Mouse (Mus musculus): ENCODE measurements around the gene Wdfy3. TPM values are rescaled to one million over a fixed set of nuclear protein-coding genes. Genes with fewer than 3 reads are reported as not detected.
"Not testable (repeated sequence)": the region's sequence is repeated elsewhere in the genome, so short reads cannot be mapped to it uniquely, and the experiment has no call there.

Gene Wdfy3
- polyA plus RNA-seq, 1 experiment from 2014 or later: 14.3 TPM

- no peak overlapping the region for H3K4me3 ChIP-seq (ENCODE audit: low read depth, low read length)
- no peaks in the 10 kb centered on the region for H3K27me3 ChIP-seq (ENCODE audit: control insufficient read depth, insufficient read depth, low read length)
- no peak for ATAC-seq (replicated peaks; ENCODE audit: insufficient number of reproducible peaks, low FRiP score, low TSS enrichment)
- H3K4me2 ChIP-seq: no peak overlapping the region
- WGBS (ENCODE audit: insufficient replicate concordance): 91% methylated on average over 3 of the region's 3 CpGs
- no peaks in the 10 kb centered on the region for H3K9me3 ChIP-seq (replicated peaks; ENCODE audit: control insufficient read depth, low read length)
- no peaks in the 10 kb centered on the region for H3K4me1 ChIP-seq (ENCODE audit: control insufficient read depth, insufficient read depth, low read length)
- no peak overlapping the region for H3K27ac ChIP-seq (ENCODE audit: low read depth, low read length)
- peaks cover 32% of the 10 kb centered on the region for H3K36me3 ChIP-seq (ENCODE audit: control insufficient read depth, insufficient read depth, low read length)
- H3K9ac ChIP-seq (ENCODE audit: low read depth, low read length): no peak overlapping the region
Measured at GRCm38 (mm10) chr5:101905624-101906023, 164.1 kb downstream of the Wdfy3 start.

- WGBS (ENCODE audit: insufficient replicate concordance): 62% methylated on average over 4 of the region's 4 CpGs
- H3K27ac ChIP-seq (ENCODE audit: low read depth, low read length); H3K4me2 ChIP-seq; H3K4me3 ChIP-seq (ENCODE audit: low read depth, low read length); H3K9me3 ChIP-seq (replicated peaks; ENCODE audit: control insufficient read depth, low read length); H3K4me1 ChIP-seq (ENCODE audit: control insufficient read depth, insufficient read depth, low read length); ATAC-seq (replicated peaks; ENCODE audit: insufficient number of reproducible peaks, low FRiP score, low TSS enrichment); H3K27me3 ChIP-seq (ENCODE audit: control insufficient read depth, insufficient read depth, low read length); H3K9ac ChIP-seq (ENCODE audit: low read depth, low read length): not testable (repeated sequence)
- peaks cover 34% of the 10 kb centered on the region for H3K36me3 ChIP-seq (ENCODE audit: control insufficient read depth, insufficient read depth, low read length)
Measured at GRCm38 (mm10) chr5:101904841-101905240, 164.9 kb downstream of the Wdfy3 start.

- ATAC-seq (replicated peaks; ENCODE audit: insufficient number of reproducible peaks, low FRiP score, low TSS enrichment): no peak
- Histone ChIP-seq H3K9me3 (replicated peaks; ENCODE audit: control insufficient read depth, low read length) (no peaks in the 10 kb centered on the region), H3K4me2 (no peak overlapping the region), H3K36me3 (ENCODE audit: control insufficient read depth, insufficient read depth, low read length) (peaks cover 29% of the 10 kb centered on the region), H3K4me3 (ENCODE audit: low read depth, low read length) (no peak overlapping the region), H3K27me3 (ENCODE audit: control insufficient read depth, insufficient read depth, low read length) (no peaks in the 10 kb centered on the region), H3K9ac (ENCODE audit: low read depth, low read length) (no peak overlapping the region), H3K27ac (ENCODE audit: low read depth, low read length) (no peak overlapping the region), H3K4me1 (ENCODE audit: control insufficient read depth, insufficient read depth, low read length) (no peaks in the 10 kb centered on the region)
- 89% methylated on average over 1 of the region's 1 CpGs for WGBS (ENCODE audit: insufficient replicate concordance)
Measured at GRCm38 (mm10) chr5:101902686-101903085, 167.0 kb downstream of the Wdfy3 start.

GRCm38 (mm10) chr5:101899981-101900380, 169.7 kb downstream of the Wdfy3 start:
- no peak for ATAC-seq (replicated peaks; ENCODE audit: insufficient number of reproducible peaks, low FRiP score, low TSS enrichment)
- H3K4me3 ChIP-seq (ENCODE audit: low read depth, low read length): no peak overlapping the region
- H3K9me3 ChIP-seq (replicated peaks; ENCODE audit: control insufficient read depth, low read length): no peaks in the 10 kb centered on the region
- peaks cover 18% of the 10 kb centered on the region; the same call in 1 of the 2 replicates for H3K36me3 ChIP-seq (ENCODE audit: control insufficient read depth, insufficient read depth, low read length)
- no peaks in the 10 kb centered on the region for H3K4me1 ChIP-seq (ENCODE audit: control insufficient read depth, insufficient read depth, low read length)
- no peak overlapping the region for H3K9ac ChIP-seq (ENCODE audit: low read depth, low read length)
- no peak overlapping the region for H3K27ac ChIP-seq (ENCODE audit: low read depth, low read length)
- H3K27me3 ChIP-seq (ENCODE audit: control insufficient read depth, insufficient read depth, low read length): no peaks in the 10 kb centered on the region
- WGBS (ENCODE audit: insufficient replicate concordance): 93% methylated on average over 15 of the region's 15 CpGs
- no peak overlapping the region for H3K4me2 ChIP-seq

GRCm38 (mm10) chr5:101896784-101897183, 172.9 kb downstream of the Wdfy3 start:
- H3K27ac ChIP-seq (ENCODE audit: low read depth, low read length): no peak overlapping the region
- H3K4me2 ChIP-seq: no peak overlapping the region
- H3K4me3 ChIP-seq (ENCODE audit: low read depth, low read length): no peak overlapping the region
- H3K9ac ChIP-seq (ENCODE audit: low read depth, low read length): no peak overlapping the region
- H3K4me1 ChIP-seq (ENCODE audit: control insufficient read depth, insufficient read depth, low read length): no peaks in the 10 kb centered on the region
- H3K9me3 ChIP-seq (replicated peaks; ENCODE audit: control insufficient read depth, low read length): no peaks in the 10 kb centered on the region
- peaks cover 31% of the 10 kb centered on the region; the same call in 1 of the 2 replicates for H3K36me3 ChIP-seq (ENCODE audit: control insufficient read depth, insufficient read depth, low read length)
- no peak for ATAC-seq (replicated peaks; ENCODE audit: insufficient number of reproducible peaks, low FRiP score, low TSS enrichment)
- H3K27me3 ChIP-seq (ENCODE audit: control insufficient read depth, insufficient read depth, low read length): no peaks in the 10 kb centered on the region
- WGBS (ENCODE audit: insufficient replicate concordance): 89% methylated on average over 11 of the region's 11 CpGs

GRCm38 (mm10) chr5:101895717-101896645, 173.7 kb downstream of the Wdfy3 start:
- Histone ChIP-seq H3K9ac (ENCODE audit: low read depth, low read length) (no peak overlapping the region), H3K27ac (ENCODE audit: low read depth, low read length) (no peak overlapping the region), H3K4me2 (no peak overlapping the region), H3K4me3 (ENCODE audit: low read depth, low read length) (no peak overlapping the region), H3K27me3 (ENCODE audit: control insufficient read depth, insufficient read depth, low read length) (no peaks in the 10 kb centered on the region), H3K4me1 (ENCODE audit: control insufficient read depth, insufficient read depth, low read length) (no peaks in the 10 kb centered on the region), H3K9me3 (replicated peaks; ENCODE audit: control insufficient read depth, low read length) (no peaks in the 10 kb centered on the region), H3K36me3 (ENCODE audit: control insufficient read depth, insufficient read depth, low read length) (peaks cover 28% of the 10 kb centered on the region; the same call in 1 of the 2 replicates)
- WGBS (ENCODE audit: insufficient replicate concordance): 83% methylated on average over 18 of the region's 18 CpGs
- ATAC-seq (replicated peaks; ENCODE audit: insufficient number of reproducible peaks, low FRiP score, low TSS enrichment): no peak

GRCm38 (mm10) chr5:101895119-101895518, 174.6 kb downstream of the Wdfy3 start:
- no peaks in the 10 kb centered on the region for H3K4me1 ChIP-seq (ENCODE audit: control insufficient read depth, insufficient read depth, low read length)
- H3K27me3 ChIP-seq (ENCODE audit: control insufficient read depth, insufficient read depth, low read length): no peaks in the 10 kb centered on the region
- H3K4me3 ChIP-seq (ENCODE audit: low read depth, low read length): no peak overlapping the region
- H3K4me2 ChIP-seq: no peak overlapping the region
- no peak for ATAC-seq (replicated peaks; ENCODE audit: insufficient number of reproducible peaks, low FRiP score, low TSS enrichment)
- WGBS (ENCODE audit: insufficient replicate concordance): 83% methylated on average over 11 of the region's 11 CpGs
- H3K9ac ChIP-seq (ENCODE audit: low read depth, low read length): no peak overlapping the region
- peaks cover 33% of the 10 kb centered on the region; the same call in 1 of the 2 replicates for H3K36me3 ChIP-seq (ENCODE audit: control insufficient read depth, insufficient read depth, low read length)
- no peak overlapping the region for H3K27ac ChIP-seq (ENCODE audit: low read depth, low read length)
- no peaks in the 10 kb centered on the region for H3K9me3 ChIP-seq (replicated peaks; ENCODE audit: control insufficient read depth, low read length)

- H3K4me2 ChIP-seq: no peak overlapping the region
- no peaks in the 10 kb centered on the region for H3K27me3 ChIP-seq (ENCODE audit: control insufficient read depth, insufficient read depth, low read length)
- H3K36me3 ChIP-seq (ENCODE audit: control insufficient read depth, insufficient read depth, low read length): peaks cover 34% of the 10 kb centered on the region; the same call in 1 of the 2 replicates
- no peak overlapping the region for H3K27ac ChIP-seq (ENCODE audit: low read depth, low read length)
- 67% methylated on average over 13 of the region's 13 CpGs for WGBS (ENCODE audit: insufficient replicate concordance)
- H3K9ac ChIP-seq (ENCODE audit: low read depth, low read length): no peak overlapping the region
- no peak for ATAC-seq (replicated peaks; ENCODE audit: insufficient number of reproducible peaks, low FRiP score, low TSS enrichment)
- no peaks in the 10 kb centered on the region for H3K4me1 ChIP-seq (ENCODE audit: control insufficient read depth, insufficient read depth, low read length)
- H3K9me3 ChIP-seq (replicated peaks; ENCODE audit: control insufficient read depth, low read length): no peaks in the 10 kb centered on the region
- H3K4me3 ChIP-seq (ENCODE audit: low read depth, low read length): no peak overlapping the region
Measured at GRCm38 (mm10) chr5:101893820-101894515, 175.8 kb downstream of the Wdfy3 start.

All from heart, embryonic 11.5 days (tissue).